Comparison of ENCODE assay signal across 11 mouse cellular contexts in the genomic region with DNA sequence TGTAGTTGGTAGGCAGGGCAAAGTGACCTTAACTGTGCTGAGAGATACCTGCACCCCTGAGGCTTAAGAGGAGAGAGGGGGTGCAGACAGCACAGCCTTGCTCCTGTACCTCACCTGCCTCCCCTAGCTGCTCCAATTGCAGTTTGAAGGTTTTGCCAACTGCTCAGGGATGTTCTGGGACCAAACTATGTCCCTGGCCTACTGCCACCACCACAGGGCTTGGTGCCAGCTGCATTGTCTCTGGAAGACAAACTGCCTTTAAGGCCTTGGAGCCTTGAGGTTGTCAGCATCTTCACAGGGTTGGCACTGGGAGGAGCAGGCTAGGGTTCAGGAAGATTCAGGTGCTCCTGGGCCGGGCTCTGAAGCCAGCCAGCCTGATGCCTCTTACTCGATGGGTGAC.
DNase-seq lines count a peak whose midpoint lies in the region; ATAC-seq lines count a peak whose summit lies in the region.
"Had no signal": no experiment of that assay in that cellular context is flagged by ENCODE, and none has a peak within 500 bp of the region (broad histone marks: within the 10 kb centered on the region; RNA-seq: fewer than 3 reads in every experiment).

No protein-coding gene starts in this region.

- no peak for ATAC-seq in erythroblast, adult 5-6 weeks (replicated peaks; ENCODE audit: low FRiP score, poor library complexity, severe bottlenecking)
- ATAC-seq: midbrain, embryonic 15.5 days had no signal

- DNase-seq in heart, postnatal 4 days: peak; percentile 42
- DNase-seq in heart, postnatal 36 days: no peak
- peak; percentile 12 to 29 for DNase-seq in lung, postnatal 4 days
- no peak for DNase-seq in lung, postnatal 36 days
- DNase-seq in adrenal gland, postnatal 10 days: peak; percentile 85
- peak; percentile 48 to 69 for DNase-seq in cerebellum, postnatal 25 days
- DNase-seq in natural killer cell, adult 2 months (ENCODE audit: low spot score in 2 of 2): no peak
- DNase-seq: B cell, adult 2 months; gastrocnemius, postnatal 36 days had no signal

- intact Hi-C loops in heart, postnatal 36 days (cut with DNase I): no loop called here

Comparison
In these comparisons a context has a peak if more than half of its experiments do, and no peak if none do; other contexts are left out.
1. DNase-seq: peak in heart, postnatal 4 days (single experiment), lung, postnatal 4 days (2 of 2), adrenal gland, postnatal 10 days (single experiment) and cerebellum, postnatal 25 days (2 of 2); none in heart, postnatal 36 days (0 of 2), lung, postnatal 36 days (single experiment) and natural killer cell, adult 2 months (0 of 2).